Mouse (Mus musculus) hindbrain, embryonic 11.5 days (tissue): ENCODE measurements around the gene Adgrl4. TPM values are rescaled to one million over a fixed set of nuclear protein-coding genes. Genes with fewer than 3 reads are reported as not detected.

ENCODE experiments used
- ATAC-seq: fragments of 200-750 bp; cut with Nextera tagmentation; 2 replicates; pipeline ENCODE4 v1.8.0; 2017; ENCODE audit warnings: mild to moderate bottlenecking, moderate TSS enrichment, moderate library complexity; ENCODE audit not compliant: low FRiP score
- DNase-seq: peaks from one replicate; pipeline ENCODE4 v3.0.0-alpha.2; 2015; ENCODE audit warnings: low spot score
- H3K27ac ChIP-seq: fragments of 300-500 bp; sonication (generic); 2 replicates; pipeline ENCODE4 v1.5.1; 2014; ENCODE audit warnings: mild to moderate bottlenecking, low read depth, low read length
- H3K27me3 ChIP-seq: fragments of 300-500 bp; sonication (generic); 2 replicates; pipeline ENCODE4 v1.6.1; 2014; ENCODE audit warnings: mild to moderate bottlenecking, low read length, moderate library complexity, mixed read lengths; ENCODE audit not compliant: control insufficient read depth, insufficient read depth
- H3K36me3 ChIP-seq: fragments of 300-500 bp; sonication (generic); 2 replicates; pipeline ENCODE4 v1.6.1; 2014; ENCODE audit warnings: mild to moderate bottlenecking, low read length, moderate library complexity, mixed read lengths; ENCODE audit not compliant: control insufficient read depth, insufficient read depth
- H3K4me1 ChIP-seq: fragments of 300-500 bp; sonication (generic); replicated peaks from 2 replicates; pipeline ENCODE4 v1.6.1; 2014; ENCODE audit warnings: low read length, mixed read lengths; ENCODE audit not compliant: control insufficient read depth, insufficient read depth
- H3K4me2 ChIP-seq: fragments of 300-500 bp; sonication (generic); replicated peaks from 2 replicates; pipeline ENCODE4 v1.6.1; 2014; ENCODE audit warnings: mild to moderate bottlenecking, low read depth, low read length
- H3K4me3 ChIP-seq: fragments of 300-500 bp; sonication (generic); 2 replicates; pipeline ENCODE4 v1.5.1; 2014; ENCODE audit warnings: low read depth, low read length
- H3K9ac ChIP-seq: fragments of 300-500 bp; sonication (generic); 2 replicates; pipeline ENCODE4 v1.6.1; 2014; ENCODE audit warnings: low read depth, low read length
- H3K9me3 ChIP-seq: fragments of 300-500 bp; sonication (generic); 2 replicates; pipeline ENCODE4 v1.6.1; 2016; ENCODE audit warnings: low read length; ENCODE audit not compliant: control insufficient read depth
- WGBS: fragments of 180-500 bp; shearing (Covaris S2); extraction: QIAGEN DNeasy Blood & Tissue Kit; methylation state at CpG from one replicate; pipeline ENCODE4 v1.1.7; 2014; 5-methylcytosine and 5-hydroxymethylcytosine counted together
- polyA plus RNA-seq: library from polyadenylated mRNA; unstranded; fragments of >200 nt; fragmentation: Nextera tagmentation; extraction: Ambion mirVana; gene quantifications from 2 replicates; pipeline ENCODE4 v1.2.1, GENCODE M21; 2014

The Adgrl4 gene
- polyA plus RNA-seq, 1 experiment from 2014 or later: 7.7 TPM

GRCm38 (mm10) chr3:151454985-151455701 lies 17.5 kb downstream of the Adgrl4 start:
- no peak overlapping the region for H3K4me2 ChIP-seq
- 66% methylated on average over 6 of the region's 6 CpGs for WGBS
- DNase-seq: no peak
- no peaks in the 10 kb centered on the region for H3K9me3 ChIP-seq
- no peak for ATAC-seq
- H3K27ac ChIP-seq: no peak overlapping the region
- H3K4me1 ChIP-seq: no peaks in the 10 kb centered on the region
- H3K9ac ChIP-seq: no peak overlapping the region
- H3K4me3 ChIP-seq: no peak overlapping the region
- H3K36me3 ChIP-seq: no peaks in the 10 kb centered on the region
- no peaks in the 10 kb centered on the region for H3K27me3 ChIP-seq

- no peak for ATAC-seq
- H3K36me3 ChIP-seq: no peaks in the 10 kb centered on the region
- H3K4me2 ChIP-seq: no peak overlapping the region
- H3K9me3 ChIP-seq: no peaks in the 10 kb centered on the region
- no peak for DNase-seq
- H3K27me3 ChIP-seq: no peaks in the 10 kb centered on the region
- H3K27ac ChIP-seq: no peak overlapping the region
- no peak overlapping the region for H3K9ac ChIP-seq
- no peaks in the 10 kb centered on the region for H3K4me1 ChIP-seq
- 84% methylated on average over 3 of the region's 3 CpGs for WGBS
- no peak overlapping the region for H3K4me3 ChIP-seq
Observed at GRCm38 (mm10) chr3:151459430-151460190, 21.9 kb downstream of the Adgrl4 start.

- DNase-seq (no peak), ATAC-seq (no peak)
- Histone ChIP-seq H3K9ac (no peak overlapping the region), H3K4me2 (no peak overlapping the region), H3K4me1 (no peaks in the 10 kb centered on the region), H3K27me3 (no peaks in the 10 kb centered on the region), H3K27ac (no peak overlapping the region), H3K36me3 (no peaks in the 10 kb centered on the region), H3K4me3 (no peak overlapping the region), H3K9me3 (no peaks in the 10 kb centered on the region)
- 69% methylated on average over 4 of the region's 4 CpGs for WGBS
Observed at GRCm38 (mm10) chr3:151465215-151465614, 27.5 kb downstream of the Adgrl4 start.

DNA sequence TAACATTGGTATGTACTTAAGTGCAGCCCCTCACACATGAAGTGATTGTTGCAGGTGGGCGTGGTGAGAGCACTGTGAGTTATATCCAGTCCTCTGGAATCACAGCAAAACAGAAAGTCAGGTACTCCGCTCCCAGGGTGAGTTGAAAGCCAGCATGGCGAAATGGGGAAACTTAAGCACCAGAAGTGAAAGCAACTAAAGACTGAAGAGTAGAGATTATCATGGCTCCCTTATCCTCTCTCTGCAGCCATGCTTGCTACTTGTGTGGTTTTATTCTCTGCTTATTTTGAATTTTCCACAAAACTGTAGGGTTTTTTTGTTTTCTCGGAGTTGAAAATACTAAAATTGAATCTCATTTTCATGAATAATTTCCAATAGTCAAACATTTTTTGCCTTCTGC lies 51.2 kb downstream of the Adgrl4 start:
- no peak for DNase-seq
- Histone ChIP-seq H3K4me3 (no peak overlapping the region), H3K4me2 (no peak overlapping the region), H3K9me3 (no peaks in the 10 kb centered on the region), H3K27ac (no peak overlapping the region), H3K36me3 (no peaks in the 10 kb centered on the region), H3K9ac (no peak overlapping the region), H3K4me1 (no peaks in the 10 kb centered on the region), H3K27me3 (no peaks in the 10 kb centered on the region)
- ATAC-seq: no peak
- WGBS: 93% methylated on average over 4 of the region's 4 CpGs

GRCm38 (mm10) chr3:151505606-151506005 lies 67.9 kb downstream of the Adgrl4 start:
- DNase-seq: no peak
- H3K27me3 ChIP-seq: no peaks in the 10 kb centered on the region
- H3K9me3 ChIP-seq: no peaks in the 10 kb centered on the region
- no peak overlapping the region for H3K27ac ChIP-seq
- no peak overlapping the region for H3K9ac ChIP-seq
- no peaks in the 10 kb centered on the region for H3K4me1 ChIP-seq
- no peak for ATAC-seq
- 99% methylated on average over 3 of the region's 3 CpGs for WGBS
- no peak overlapping the region for H3K4me3 ChIP-seq
- no peaks in the 10 kb centered on the region for H3K36me3 ChIP-seq
- H3K4me2 ChIP-seq: no peak overlapping the region

- WGBS: 92% methylated on average over 5 of the region's 5 CpGs
- no peaks in the 10 kb centered on the region for H3K36me3 ChIP-seq
- H3K4me3 ChIP-seq: no peak overlapping the region
- no peaks in the 10 kb centered on the region for H3K27me3 ChIP-seq
- H3K27ac ChIP-seq: no peak overlapping the region
- no peaks in the 10 kb centered on the region for H3K9me3 ChIP-seq
- H3K4me2 ChIP-seq: no peak overlapping the region
- H3K4me1 ChIP-seq: no peaks in the 10 kb centered on the region
- ATAC-seq: no peak
- H3K9ac ChIP-seq: no peak overlapping the region
- DNase-seq: no peak
Observed at GRCm38 (mm10) chr3:151511184-151511583, 73.5 kb downstream of the Adgrl4 start.

- H3K27ac ChIP-seq: no peak overlapping the region
- H3K27me3 ChIP-seq: no peaks in the 10 kb centered on the region
- H3K9me3 ChIP-seq: no peaks in the 10 kb centered on the region
- no peak for ATAC-seq
- H3K4me3 ChIP-seq: no peak overlapping the region
- no peaks in the 10 kb centered on the region for H3K4me1 ChIP-seq
- no peak for DNase-seq
- 88% methylated on average over 3 of the region's 3 CpGs for WGBS
- no peak overlapping the region for H3K9ac ChIP-seq
- H3K4me2 ChIP-seq: no peak overlapping the region
- H3K36me3 ChIP-seq: no peaks in the 10 kb centered on the region
Observed at GRCm38 (mm10) chr3:151547182-151547581, 109.5 kb downstream of the Adgrl4 start.

GRCm38 (mm10) chr3:151551002-151551401 lies 113.3 kb downstream of the Adgrl4 start:
- ATAC-seq (no peak), DNase-seq (no peak)
- no peaks in the 10 kb centered on the region for H3K36me3 ChIP-seq
- no peak overlapping the region for H3K4me3 ChIP-seq
- H3K27me3 ChIP-seq: no peaks in the 10 kb centered on the region
- no peaks in the 10 kb centered on the region for H3K4me1 ChIP-seq
- no peak overlapping the region for H3K27ac ChIP-seq
- H3K9me3 ChIP-seq: no peaks in the 10 kb centered on the region
- 52% methylated on average over 5 of the region's 5 CpGs for WGBS
- no peak overlapping the region for H3K9ac ChIP-seq
- H3K4me2 ChIP-seq: no peak overlapping the region

DNA sequence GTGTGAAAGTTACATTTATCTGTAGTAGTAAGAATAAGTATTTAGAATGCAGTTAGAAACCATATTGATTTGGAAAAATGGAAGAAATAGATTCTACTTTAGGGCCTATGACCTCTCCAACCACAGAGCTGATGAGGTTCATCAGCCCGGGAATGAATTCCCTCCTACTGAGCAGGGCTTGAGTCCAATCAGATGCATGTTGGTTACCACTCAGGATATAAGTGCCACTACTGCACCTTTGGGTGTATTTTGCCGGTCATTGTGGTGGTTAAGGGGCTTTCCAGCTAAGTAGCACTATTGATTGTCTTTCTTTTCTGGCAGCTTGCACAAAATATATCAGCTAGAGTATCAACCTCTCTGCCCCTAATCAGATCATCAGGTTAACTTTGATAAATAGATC lies 118.9 kb downstream of the Adgrl4 start:
- H3K4me2 ChIP-seq: no peak overlapping the region
- no peak overlapping the region for H3K9ac ChIP-seq
- no peaks in the 10 kb centered on the region for H3K27me3 ChIP-seq
- 76% methylated on average over 2 of the region's 2 CpGs for WGBS
- no peaks in the 10 kb centered on the region for H3K4me1 ChIP-seq
- no peaks in the 10 kb centered on the region for H3K9me3 ChIP-seq
- H3K4me3 ChIP-seq: no peak overlapping the region
- no peaks in the 10 kb centered on the region for H3K36me3 ChIP-seq
- no peak for ATAC-seq
- no peak overlapping the region for H3K27ac ChIP-seq
- DNase-seq: no peak
